20 mouse cellular contexts compared by ENCODE assay signal in the genomic region with DNA sequence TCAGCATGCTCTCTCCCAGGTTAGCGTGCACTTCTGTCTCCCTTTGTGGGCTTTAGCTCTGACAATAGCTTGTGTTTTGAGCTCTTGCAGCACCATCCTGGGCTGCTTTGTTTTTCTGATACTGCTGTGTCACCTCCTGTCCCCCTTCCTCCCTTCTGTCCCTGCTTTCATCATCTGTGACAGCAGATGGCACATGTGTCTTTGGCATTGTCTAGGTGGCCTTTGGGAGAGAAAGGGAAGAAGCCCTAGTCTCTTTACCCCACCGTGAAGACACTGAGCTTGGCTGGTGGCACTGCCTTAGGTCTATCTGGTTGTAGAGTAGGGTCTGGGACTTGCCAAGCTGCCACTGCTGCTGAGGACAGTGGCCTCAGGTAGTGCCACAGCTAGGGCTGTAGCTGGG. TPM values are rescaled to one million over a fixed set of nuclear protein-coding genes. Genes with fewer than 3 reads are reported as not detected.
DNase-seq lines count a peak whose midpoint lies in the region; ATAC-seq and TF ChIP-seq lines count a peak whose summit lies in the region.
"Had no signal": no experiment of that assay in that cellular context is flagged by ENCODE, and none has a peak within 500 bp of the region (broad histone marks: within the 10 kb centered on the region; RNA-seq: fewer than 3 reads in every experiment).

No protein-coding gene starts in this region.

- TF ChIP-seq EP300 in MEL (IDR thresholded peaks at IDR 0.05; ENCODE audit: low read depth in 1 of 2, low read length in 2 of 2), result no peak

- H3K79me2 ChIP-seq in MEL (ENCODE audit: control insufficient read depth, insufficient read depth, low read length, poor library complexity), result no peaks in the 10 kb centered on the region

- DNase-seq in left cerebral cortex, postnatal 4 days, result peak; percentile 11
- no peak for DNase-seq in left cerebral cortex, adult 9 months (ENCODE audit: low spot score in 2 of 2)
- no peak for DNase-seq in MEL (ENCODE audit: low read depth, low spot score)
- peak; percentile 60 for DNase-seq in thymus, postnatal 14 days
- DNase-seq in lung, adult 2 months, result no peak
- no peak for DNase-seq in gastrocnemius, postnatal 36 days
- DNase-seq: heart, adult 2 months; heart, postnatal 14 days; right cerebral cortex, postnatal 25 days had no signal

- 65% methylated on average over 2 of the region's 2 CpGs for WGBS in lung, adult 2 months

- H3K9ac ChIP-seq in MEL (ENCODE audit: control insufficient read depth, low read depth, low read length, poor library complexity, severe bottlenecking), result no peak overlapping the region
- H3K9ac ChIP-seq: forebrain, embryonic 12.5 days; midbrain, embryonic 13.5 days had no signal

- intact Hi-C loops in left cerebral cortex, postnatal 4 days (cut with DNase I), result loop anchor here (10.0 kb wide), 1 partner anchor 242 kb away; no protein-coding TSS in a partner anchor
- intact Hi-C loops in gastrocnemius, postnatal 36 days (cut with DNase I), result no loop called here

- no peak overlapping the region for H3K4me3 ChIP-seq in MEL (ENCODE audit: control insufficient read depth in 1 of 2, insufficient read depth in 1 of 2, low read depth in 2 of 2, low read length in 2 of 2)
- H3K4me3 ChIP-seq in lung, adult 2 months (replicated peaks; ENCODE audit: extremely low read depth, low read depth, low read length), result no peak overlapping the region
- H3K4me3 ChIP-seq: forebrain, embryonic 12.5 days; heart, adult 2 months; midbrain, embryonic 13.5 days had no signal

- peak; percentile 4 for ATAC-seq in inflammation-experienced regulatory T-cells, adult 6 months
- ATAC-seq: intestine, embryonic 16.5 days; lung, postnatal 0 days; midbrain, embryonic 13.5 days; Patski had no signal

- TF ChIP-seq CTCF in MEL (IDR thresholded peaks at IDR 0.05 in 2 of 3, conservative IDR thresholded peaks at IDR 0.05 in 1 of 3; ENCODE audit: control insufficient read depth in 1 of 3, insufficient read depth in 1 of 3, low read depth in 2 of 3, low read length in 3 of 3, poor library complexity in 1 of 3, severe bottlenecking in 1 of 3), result no peak; a peak in 1 of 6 replicates
- TF ChIP-seq CTCF in lung, adult 2 months (IDR thresholded peaks at IDR 0.05; ENCODE audit: insufficient read depth, low read length), result no peak

- no peaks in the 10 kb centered on the region for H3K27me3 ChIP-seq in MEL (ENCODE audit: control insufficient read depth in 1 of 2, insufficient read depth in 2 of 2, low read length in 2 of 2)
- H3K27me3 ChIP-seq: forebrain, embryonic 12.5 days; midbrain, embryonic 13.5 days; Patski had no signal

- H3K4me1 ChIP-seq in MEL (ENCODE audit: control insufficient read depth in 1 of 2, insufficient read depth in 2 of 2, low read length in 2 of 2), result peaks cover 11 to 21% of the 10 kb centered on the region in 2 experiments
- H3K4me1 ChIP-seq in lung, adult 2 months (ENCODE audit: control insufficient read depth, insufficient read depth, low read length), result no peaks in the 10 kb centered on the region
- H3K4me1 ChIP-seq: forebrain, embryonic 12.5 days had no signal

- peaks cover 0 to 25% of the 10 kb centered on the region in 2 experiments; a peak in 2 of 4 replicates for H3K36me3 ChIP-seq in MEL (ENCODE audit: control insufficient read depth in 1 of 2, insufficient read depth in 2 of 2, low read length in 2 of 2)
- H3K36me3 ChIP-seq: midbrain, embryonic 13.5 days had no signal

- TF ChIP-seq POLR2A in MEL (IDR thresholded peaks at IDR 0.05; ENCODE audit: control insufficient read depth in 1 of 2, insufficient read depth in 1 of 2, low read depth in 1 of 2, low read length in 2 of 2, poor library complexity in 1 of 2), result no peak
- TF ChIP-seq POLR2A in lung, adult 2 months (IDR thresholded peaks at IDR 0.05; ENCODE audit: borderline replicate concordance, extremely low read depth, low read depth, low read length), result no peak

- no peak overlapping the region for H3K27ac ChIP-seq in MEL (ENCODE audit: control insufficient read depth, low read depth, low read length)
- H3K27ac ChIP-seq: forebrain, embryonic 12.5 days; heart, adult 2 months; kidney, postnatal 0 days; midbrain, embryonic 13.5 days had no signal

- H3K9me3 ChIP-seq in MEL (replicated peaks; ENCODE audit: insufficient read depth, low read length), result no peaks in the 10 kb centered on the region
- H3K9me3 ChIP-seq: forebrain, embryonic 12.5 days; midbrain, embryonic 13.5 days had no signal

- peak; percentile 2; the same call in 1 of the 2 replicates for TF ChIP-seq RAD21 in MEL (IDR thresholded peaks at IDR 0.05; ENCODE audit: low read depth, low read length)

TF ChIP-seq in MEL, 35 proteins besides CTCF, POLR2A, EP300 and RAD21:
- TF ChIP-seq MAX (IDR thresholded peaks at IDR 0.05; ENCODE audit: low read length) (no peak), KAT2A (conservative IDR thresholded peaks at IDR 0.05; ENCODE audit: low read depth, low read length) (no peak), SMC3 (IDR thresholded peaks at IDR 0.05; ENCODE audit: low read depth, low read length) (peak; percentile 15; the same call in 1 of the 2 replicates)
TF ChIP-seq in MEL: peak in this region for 1.

RNA-seq across cellular contexts. Expression of gene Cnot6, which starts 10.8 kb away (rescaled TPM):
- 10 to 100 TPM; 86.2 to 89.2 TPM for total RNA-seq in left cerebral cortex, postnatal 4 days (2021)
- total RNA-seq in MEL (2012; rRNA removed), result 38.9 and 45.5 TPM in 2 replicates
- 10 to 100 TPM; 49.3 to 58.3 TPM for polyA plus RNA-seq in MEL (2012; ENCODE audit: insufficient read depth in 1 of 2, insufficient read length in 2 of 2, low read depth in 1 of 2, low replicate concordance in 2 of 2, missing spikeins in 1 of 2)
- 10 to 100 TPM; 24.2 to 29.7 (median 26.8) TPM for polyA plus RNA-seq in inflammation-experienced regulatory T-cells, adult 6 months (2017; shearing (Covaris generic))
- 9.5 and 15.3 TPM in 2 replicates for polyA plus RNA-seq in lung, adult 2 months (2012; rRNA removed)
- total RNA-seq in gastrocnemius, postnatal 36 days (2021), result 10 to 100 TPM in 1 of 2 experiments, 1 to 10 TPM in 1; 9.7 to 10.5 TPM

RNA-seq across cellular contexts. Expression of gene Scgb3a1, which starts 59.9 kb away (rescaled TPM):
- not detected for total RNA-seq in left cerebral cortex, postnatal 4 days (2021)
- not detected in 2 replicates for total RNA-seq in MEL (2012; rRNA removed)
- polyA plus RNA-seq in MEL (2012; ENCODE audit: insufficient read depth in 1 of 2, insufficient read length in 2 of 2, low read depth in 1 of 2, low replicate concordance in 2 of 2, missing spikeins in 1 of 2), result not detected
- not detected for polyA plus RNA-seq in inflammation-experienced regulatory T-cells, adult 6 months (2017; shearing (Covaris generic))
- 2,792 and 3,426 TPM in 2 replicates for polyA plus RNA-seq in lung, adult 2 months (2012; rRNA removed)
- total RNA-seq in gastrocnemius, postnatal 36 days (2021), result not detected
- total RNA-seq: layer of hippocampus, adult 8-10 months; left cerebral cortex, postnatal 10 days; liver, adult 2 months had no signal
- polyA plus RNA-seq: cortical plate, adult 2 months; forebrain, embryonic 12.5 days; intestine, embryonic 16.5 days; kidney, postnatal 0 days; midbrain, embryonic 13.5 days; Patski had no signal

Comparison
In these comparisons a context has a peak if more than half of its experiments do, and no peak if none do; other contexts are left out.
1. DNase-seq: peak in left cerebral cortex, postnatal 4 days (single experiment) and thymus, postnatal 14 days (single experiment); none in left cerebral cortex, adult 9 months (0 of 2), MEL (single experiment), lung, adult 2 months (single experiment) and gastrocnemius, postnatal 36 days (0 of 2).